Mouse (Mus musculus): ENCODE results near the gene Gm27027.
A peak's percentile ranks its signal among the peaks of the same experiment; 100 is the strongest.

Gene Gm27027

GRCm38 (mm10) chr2:93927701-93928437 lies 68.3 kb downstream of the Gm27027 start:
- no peak for DNase-seq (ENCODE audit: low spot score)

- DNase-seq (ENCODE audit: low spot score) = no peak
These were observed 70.0 kb downstream of the Gm27027 start for GRCm38 (mm10) chr2:93926141-93926540.

GRCm38 (mm10) chr2:93919093-93919492 lies 77.1 kb downstream of the Gm27027 start:
- no peak for DNase-seq (ENCODE audit: low spot score)

GRCm38 (mm10) chr2:93913552-93913951 lies 82.6 kb downstream of the Gm27027 start:
- DNase-seq (ENCODE audit: low spot score) = no peak

- peak; percentile 31 for DNase-seq (ENCODE audit: low spot score)
These were observed 84.2 kb downstream of the Gm27027 start for GRCm38 (mm10) chr2:93911942-93912341.

GRCm38 (mm10) chr2:93909716-93910115 lies 86.4 kb downstream of the Gm27027 start:
- DNase-seq (ENCODE audit: low spot score) = no peak

GRCm38 (mm10) chr2:93907519-93908294 lies 88.4 kb downstream of the Gm27027 start:
- no peak for DNase-seq (ENCODE audit: low spot score)

Data from ovary, postnatal 36 days (tissue).